Mouse (Mus musculus) small intestine, adult 2 months (tissue): ENCODE measurements around the gene Gm12117.

ENCODE experiments used
- CTCF ChIP-seq: fragments of 200-500 bp; IDR thresholded peaks from 2 replicates; pipeline ENCODE4 v1.5.1; 2012; ENCODE audit warnings: low read depth, mild to moderate bottlenecking, control low read depth, inconsistent platforms, low read length, moderate library complexity, mixed read lengths; ENCODE audit not compliant: insufficient replicate concordance, insufficient read length; ENCODE audit errors: extremely low read depth
- POLR2A ChIP-seq: fragments of 200-500 bp; IDR thresholded peaks from 2 replicates; pipeline ENCODE4 v1.6.1; 2012; ENCODE audit warnings: low read depth, mild to moderate bottlenecking, control low read depth, inconsistent platforms, low read length, moderate library complexity

DNA sequence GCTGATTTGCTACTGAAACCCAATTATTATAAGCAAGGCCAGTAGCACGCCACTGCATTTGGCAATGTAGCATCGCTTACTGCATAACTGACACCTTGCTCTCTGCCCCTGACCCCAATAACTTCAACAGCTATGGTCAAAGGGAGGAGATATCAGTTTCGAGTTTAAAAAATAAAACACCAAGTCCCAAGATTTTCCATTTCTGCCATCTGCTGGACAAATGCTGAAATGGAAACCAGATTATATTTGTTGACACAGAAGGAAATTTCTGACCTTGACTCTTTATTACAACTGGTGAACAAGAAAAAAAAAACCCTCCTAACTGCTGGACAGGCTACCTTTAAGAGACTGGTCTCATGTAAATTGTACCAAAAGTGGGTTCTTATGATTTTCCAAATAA lies 18.9 kb upstream of the Gm12117 start:
- TF ChIP-seq CTCF (no peak), POLR2A (no peak)
